Mouse (Mus musculus) forebrain, embryonic 13.5 days (tissue): Measurements from ENCODE around the gene Usp19. TPM values are rescaled to one million over a fixed set of nuclear protein-coding genes. Genes with fewer than 3 reads are reported as not detected.
A peak's percentile ranks its signal among the peaks of the same experiment; 100 is the strongest.

ENCODE experiments used
- ATAC-seq: fragments of 200-750 bp; cut with Nextera tagmentation; 2 replicates; pipeline ENCODE4 v1.8.0; 2017
- H3K27ac ChIP-seq: fragments of 300-500 bp; sonication (generic); 2 replicates; pipeline ENCODE4 v1.5.1; 2015; ENCODE audit warnings: inconsistent platforms, mild to moderate bottlenecking, moderate library complexity
- H3K27me3 ChIP-seq: fragments of 300-500 bp; sonication (generic); 2 replicates; pipeline ENCODE4 v1.6.1; 2015; ENCODE audit warnings: mild to moderate bottlenecking, inconsistent platforms
- H3K36me3 ChIP-seq: fragments of 300-500 bp; sonication (generic); 2 replicates; pipeline ENCODE4 v1.6.1; 2015; ENCODE audit warnings: mild to moderate bottlenecking, inconsistent platforms; ENCODE audit not compliant: poor library complexity, severe bottlenecking
- H3K4me1 ChIP-seq: fragments of 300-500 bp; sonication (generic); 2 replicates; pipeline ENCODE4 v1.6.1; 2015; ENCODE audit warnings: inconsistent platforms
- H3K4me2 ChIP-seq: fragments of 300-500 bp; sonication (generic); 2 replicates; pipeline ENCODE4 v1.6.1; 2015; ENCODE audit warnings: inconsistent platforms, mild to moderate bottlenecking, moderate library complexity
- H3K4me3 ChIP-seq: fragments of 300-500 bp; sonication (generic); 2 replicates; pipeline ENCODE4 v1.5.1; 2015; ENCODE audit warnings: mild to moderate bottlenecking, inconsistent platforms
- H3K9ac ChIP-seq: fragments of 300-500 bp; sonication (generic); 2 replicates; pipeline ENCODE4 v1.6.1; 2015; ENCODE audit warnings: mild to moderate bottlenecking, inconsistent platforms
- H3K9me3 ChIP-seq: fragments of 300-500 bp; sonication (generic); replicated peaks from 2 replicates; pipeline ENCODE4 v1.6.1; 2016; ENCODE audit warnings: inconsistent platforms
- WGBS: fragments of 180-500 bp; shearing (Covaris S2); methylation state at CpG from one replicate; pipeline ENCODE4 v1.1.7; 2015; 5-methylcytosine and 5-hydroxymethylcytosine counted together
- polyA plus RNA-seq: library from polyadenylated mRNA; unstranded; fragments of >200 nt; fragmentation: Nextera tagmentation; extraction: Ambion mirVana; gene quantifications from 2 replicates; pipeline ENCODE4 v1.2.1, GENCODE M21; 2015

Usp19 gene
- polyA plus RNA-seq, 1 experiment from 2014 or later, result 69.7 TPM

GRCm38 (mm10) chr9:108508776-108509175 lies 18.4 kb downstream of the Usp19 start:
- Histone ChIP-seq H3K27ac (no peak overlapping the region), H3K36me3 (peaks cover 41% of the 10 kb centered on the region), H3K4me3 (peak overlapping the region; percentile 69), H3K9me3 (no peaks in the 10 kb centered on the region), H3K27me3 (no peaks in the 10 kb centered on the region), H3K9ac (peak overlapping the region; percentile 78), H3K4me1 (peaks cover 15% of the 10 kb centered on the region), H3K4me2 (peak overlapping the region; percentile 89)
- no peak for ATAC-seq
- 92% methylated on average over 7 of the region's 7 CpGs for WGBS

DNA sequence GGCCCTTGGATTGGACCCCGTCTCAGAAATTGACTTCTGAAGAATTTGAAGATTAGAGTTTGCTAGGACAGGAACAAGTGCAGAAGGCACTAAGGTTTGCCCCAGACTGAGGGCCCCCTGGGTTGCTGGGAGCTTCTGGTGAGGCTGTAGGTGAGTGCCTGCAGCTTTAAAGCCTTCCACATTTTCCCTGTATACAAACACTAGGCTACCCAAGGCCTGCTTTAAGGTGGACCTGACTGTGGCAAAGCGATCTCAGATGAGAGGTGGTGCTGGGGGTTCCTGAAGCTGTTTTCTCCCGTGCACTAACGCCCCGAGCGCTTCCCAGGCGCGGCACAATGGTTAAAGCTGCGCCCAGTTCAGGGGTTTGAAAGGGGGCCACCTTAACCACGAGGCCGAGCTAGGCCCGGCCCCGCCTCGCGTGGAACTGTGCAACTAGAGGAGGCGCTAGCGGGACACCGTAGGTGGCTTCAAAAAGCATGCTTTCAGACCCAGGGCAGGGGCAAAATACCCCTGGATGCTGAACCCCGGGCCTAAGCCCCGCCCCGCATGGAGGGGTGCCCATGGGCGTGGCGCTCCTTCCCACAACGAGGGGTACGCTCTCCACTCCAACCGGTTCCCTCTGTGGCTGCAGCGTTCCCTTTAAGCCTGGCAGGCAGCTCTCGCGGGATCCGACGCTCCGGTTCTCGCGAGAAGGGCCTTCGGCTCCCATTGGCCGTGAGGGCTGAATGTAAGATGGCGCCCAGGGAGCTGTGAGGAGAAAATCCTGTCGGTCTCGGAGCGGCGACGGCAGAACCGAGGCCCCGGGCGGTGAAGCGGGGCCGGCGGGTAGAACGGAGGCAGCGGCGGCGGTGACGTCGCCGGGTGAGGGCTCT lies 26.2 kb downstream of the Usp19 start, which contains the start of gene Qrich1:
TSS of gene Qrich1 (plus strand) at position 427 of the 872 bp plus-strand sequence.
- H3K36me3 ChIP-seq, result peaks cover 50% of the 10 kb centered on the region
- WGBS, result 1% methylated on average over 55 of the region's 55 CpGs
- H3K4me3 ChIP-seq, result peak within 1 kb of the TSS; percentile 97
- no peaks in the 10 kb centered on the region for H3K27me3 ChIP-seq
- peak within 1 kb of the TSS; percentile 99 for H3K27ac ChIP-seq
- H3K4me1 ChIP-seq, result peaks cover 34% of the 10 kb centered on the region
- peak within 1 kb of the TSS; percentile 93 for H3K9ac ChIP-seq
- H3K4me2 ChIP-seq, result peak within 1 kb of the TSS; percentile 82
- peak; percentile 98 for ATAC-seq
- no peaks in the 10 kb centered on the region for H3K9me3 ChIP-seq

- H3K4me2 ChIP-seq, result peak overlapping the region; percentile 82
- H3K27ac ChIP-seq, result peak overlapping the region; percentile 99
- H3K9ac ChIP-seq, result peak overlapping the region; percentile 93
- no peaks in the 10 kb centered on the region for H3K27me3 ChIP-seq
- ATAC-seq, result peak; percentile 82
- peak overlapping the region; percentile 97 for H3K4me3 ChIP-seq
- H3K4me1 ChIP-seq, result peaks cover 41% of the 10 kb centered on the region
- WGBS, result 0% methylated on average over 60 of the region's 95 CpGs
- peaks cover 43% of the 10 kb centered on the region for H3K36me3 ChIP-seq
- no peaks in the 10 kb centered on the region for H3K9me3 ChIP-seq
These were observed 27.0 kb downstream of the Usp19 start for GRCm38 (mm10) chr9:108517253-108517930.

DNA sequence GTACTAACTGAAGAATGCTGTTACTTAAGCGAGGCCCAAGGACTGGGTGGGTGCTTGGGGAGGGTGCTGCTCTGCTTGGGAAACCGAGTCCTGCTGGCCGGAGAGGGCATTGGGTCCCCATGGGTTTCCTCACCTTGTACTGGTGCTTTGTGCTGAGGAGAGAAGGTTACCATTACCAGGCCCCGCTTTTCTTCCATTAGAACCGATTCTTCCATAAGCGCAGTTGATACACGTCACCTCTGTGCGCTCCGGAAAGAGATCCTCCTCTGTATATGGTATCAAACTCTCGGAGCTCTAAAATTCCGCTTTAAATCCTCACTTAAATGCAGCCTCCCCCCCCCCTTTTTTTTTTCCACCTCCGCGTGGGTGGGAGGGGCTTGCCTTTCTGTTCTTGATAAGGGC lies 27.5 kb downstream of the Usp19 start:
- no peak for ATAC-seq
- under 1% methylated on average over 13 of the region's 13 CpGs for WGBS
- Histone ChIP-seq H3K4me3 (peak overlapping the region; percentile 97), H3K27me3 (no peaks in the 10 kb centered on the region), H3K27ac (peak overlapping the region; percentile 99), H3K4me1 (peaks cover 41% of the 10 kb centered on the region), H3K9ac (peak overlapping the region; percentile 93), H3K36me3 (peaks cover 37% of the 10 kb centered on the region), H3K9me3 (no peaks in the 10 kb centered on the region), H3K4me2 (peak overlapping the region; percentile 82)

GRCm38 (mm10) chr9:108521604-108522003 lies 31.2 kb downstream of the Usp19 start:
- Histone ChIP-seq H3K27ac (peak overlapping the region; percentile 54; the same call in 1 of the 2 replicates), H3K27me3 (no peaks in the 10 kb centered on the region), H3K9ac (no peak overlapping the region), H3K4me2 (peak overlapping the region; percentile 18; the same call in 1 of the 2 replicates), H3K4me1 (peaks cover 33% of the 10 kb centered on the region), H3K4me3 (no peak overlapping the region), H3K9me3 (no peaks in the 10 kb centered on the region), H3K36me3 (peaks cover 16% of the 10 kb centered on the region)
- WGBS, result 58% methylated on average over 2 of the region's 2 CpGs
- ATAC-seq, result no peak

DNA sequence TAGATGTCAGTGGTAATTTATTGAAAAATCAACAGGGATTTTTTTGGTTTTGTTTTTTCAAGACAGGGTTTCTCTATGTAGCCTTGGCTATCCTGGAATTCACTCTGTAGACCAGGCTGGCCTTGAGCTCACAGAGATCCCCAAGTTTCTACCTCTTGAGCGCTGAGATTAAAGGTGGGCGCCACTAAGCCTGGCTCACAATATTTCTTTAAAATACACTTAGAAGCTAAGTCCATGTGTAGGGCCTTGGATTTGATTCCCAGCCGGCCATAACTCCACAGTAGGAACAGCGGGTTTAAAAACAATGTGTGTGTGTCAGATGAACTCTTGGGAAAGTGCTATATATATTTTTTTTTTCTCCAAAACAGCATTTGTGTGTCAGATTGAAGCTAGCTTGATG lies 32.9 kb downstream of the Usp19 start:
- no peak overlapping the region for H3K4me2 ChIP-seq
- H3K9ac ChIP-seq, result no peak overlapping the region
- H3K4me1 ChIP-seq, result peaks cover 30% of the 10 kb centered on the region
- 98% methylated on average over 4 of the region's 4 CpGs for WGBS
- H3K36me3 ChIP-seq, result peaks cover 18% of the 10 kb centered on the region
- no peak overlapping the region for H3K4me3 ChIP-seq
- no peak for ATAC-seq
- no peak overlapping the region for H3K27ac ChIP-seq
- no peaks in the 10 kb centered on the region for H3K27me3 ChIP-seq
- no peaks in the 10 kb centered on the region for H3K9me3 ChIP-seq

DNA sequence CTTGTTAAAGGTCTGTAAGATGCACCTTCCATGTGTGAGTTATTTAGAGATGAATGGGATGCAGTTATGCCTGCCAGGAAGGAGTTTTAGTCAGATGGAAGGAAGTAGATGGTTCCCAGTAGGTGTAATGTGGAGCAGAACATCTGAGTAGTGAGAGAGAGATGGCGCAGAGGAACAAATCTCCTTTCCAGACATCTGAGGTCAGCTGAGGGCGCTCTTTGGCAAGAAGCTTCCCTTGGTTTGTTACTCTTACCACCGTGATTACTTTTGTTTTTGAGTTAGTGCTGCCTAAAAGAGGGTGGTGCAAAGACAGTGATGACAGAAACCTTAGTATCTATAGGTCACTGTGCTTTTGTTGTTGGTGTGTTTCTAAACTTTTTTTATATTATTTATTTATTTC lies 35.0 kb downstream of the Usp19 start:
- no peaks in the 10 kb centered on the region for H3K9me3 ChIP-seq
- no peak overlapping the region for H3K4me2 ChIP-seq
- ATAC-seq, result no peak
- no peak overlapping the region for H3K27ac ChIP-seq
- H3K4me3 ChIP-seq, result no peak overlapping the region
- 87% methylated on average over 3 of the region's 3 CpGs for WGBS
- H3K4me1 ChIP-seq, result peaks cover 12% of the 10 kb centered on the region
- no peak overlapping the region for H3K9ac ChIP-seq
- no peaks in the 10 kb centered on the region for H3K27me3 ChIP-seq
- peaks cover 30% of the 10 kb centered on the region for H3K36me3 ChIP-seq

GRCm38 (mm10) chr9:108530954-108531353 lies 40.6 kb downstream of the Usp19 start:
- ATAC-seq, result no peak
- peaks cover 76% of the 10 kb centered on the region for H3K36me3 ChIP-seq
- no peak overlapping the region for H3K27ac ChIP-seq
- H3K4me3 ChIP-seq, result no peak overlapping the region
- H3K4me1 ChIP-seq, result no peaks in the 10 kb centered on the region
- no peaks in the 10 kb centered on the region for H3K9me3 ChIP-seq
- H3K9ac ChIP-seq, result no peak overlapping the region
- no peaks in the 10 kb centered on the region for H3K27me3 ChIP-seq
- H3K4me2 ChIP-seq, result no peak overlapping the region
- WGBS, result 88% methylated on average over 1 of the region's 1 CpGs

GRCm38 (mm10) chr9:108531496-108531895 lies 41.1 kb downstream of the Usp19 start:
- H3K9ac ChIP-seq, result no peak overlapping the region
- no peak for ATAC-seq
- no peaks in the 10 kb centered on the region for H3K9me3 ChIP-seq
- peaks cover 82% of the 10 kb centered on the region for H3K36me3 ChIP-seq
- WGBS, result 98% methylated on average over 1 of the region's 1 CpGs
- H3K4me1 ChIP-seq, result no peaks in the 10 kb centered on the region
- H3K27ac ChIP-seq, result no peak overlapping the region
- no peak overlapping the region for H3K4me2 ChIP-seq
- H3K27me3 ChIP-seq, result no peaks in the 10 kb centered on the region
- H3K4me3 ChIP-seq, result no peak overlapping the region

- Histone ChIP-seq H3K27me3 (no peaks in the 10 kb centered on the region), H3K36me3 (peaks cover 93% of the 10 kb centered on the region)
- no peak for ATAC-seq
These were observed 50.4 kb downstream of the Usp19 start for GRCm38 (mm10) chr9:108540846-108541245.

DNA sequence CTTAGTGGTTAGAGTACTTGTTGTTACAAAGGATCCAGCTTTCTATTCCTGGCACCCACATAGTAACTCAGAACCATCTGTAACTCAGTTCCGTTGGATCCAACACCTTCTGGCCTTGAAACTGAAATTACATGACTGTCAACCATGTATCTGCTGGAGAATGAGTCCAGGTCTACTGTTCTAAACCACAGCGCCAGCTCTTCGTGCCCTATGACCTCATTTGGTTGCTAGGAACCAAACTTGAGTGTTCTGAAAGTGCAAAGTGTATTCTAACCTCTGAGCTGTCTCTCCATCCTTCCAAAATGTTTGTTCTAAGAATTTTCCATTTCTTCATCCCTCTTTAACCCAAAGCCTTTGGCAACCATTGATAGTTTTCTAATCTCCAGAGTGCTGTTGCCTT lies 55.6 kb downstream of the Usp19 start:
- Histone ChIP-seq H3K9me3 (no peaks in the 10 kb centered on the region), H3K4me3 (no peak overlapping the region), H3K36me3 (peaks cover 94% of the 10 kb centered on the region), H3K27me3 (no peaks in the 10 kb centered on the region), H3K27ac (no peak overlapping the region), H3K9ac (no peak overlapping the region), H3K4me2 (no peak overlapping the region), H3K4me1 (no peaks in the 10 kb centered on the region)
- no peak for ATAC-seq
- WGBS, result 97% methylated on average over 3 of the region's 3 CpGs

More at GRCm38 (mm10) chr9:108540846-108541245, 50.4 kb downstream of the Usp19 start:
- H3K9me3 ChIP-seq, result no peaks in the 10 kb centered on the region
- no peak overlapping the region for H3K9ac ChIP-seq
- H3K27ac ChIP-seq, result no peak overlapping the region
- H3K4me1 ChIP-seq, result no peaks in the 10 kb centered on the region
- H3K4me2 ChIP-seq, result no peak overlapping the region
- H3K4me3 ChIP-seq, result no peak overlapping the region

- Histone ChIP-seq H3K4me1 (no peaks in the 10 kb centered on the region), H3K4me3 (no peak overlapping the region), H3K27me3 (no peaks in the 10 kb centered on the region), H3K36me3 (peaks cover 92% of the 10 kb centered on the region), H3K9ac (no peak overlapping the region), H3K27ac (no peak overlapping the region), H3K4me2 (no peak overlapping the region), H3K9me3 (no peaks in the 10 kb centered on the region)
- no peak for ATAC-seq
- WGBS, result 92% methylated on average over 1 of the region's 1 CpGs
These were observed 56.5 kb downstream of the Usp19 start for GRCm38 (mm10) chr9:108546875-108547274.
